Mouse (Mus musculus): ENCODE data around the gene Sgsh.

DNA sequence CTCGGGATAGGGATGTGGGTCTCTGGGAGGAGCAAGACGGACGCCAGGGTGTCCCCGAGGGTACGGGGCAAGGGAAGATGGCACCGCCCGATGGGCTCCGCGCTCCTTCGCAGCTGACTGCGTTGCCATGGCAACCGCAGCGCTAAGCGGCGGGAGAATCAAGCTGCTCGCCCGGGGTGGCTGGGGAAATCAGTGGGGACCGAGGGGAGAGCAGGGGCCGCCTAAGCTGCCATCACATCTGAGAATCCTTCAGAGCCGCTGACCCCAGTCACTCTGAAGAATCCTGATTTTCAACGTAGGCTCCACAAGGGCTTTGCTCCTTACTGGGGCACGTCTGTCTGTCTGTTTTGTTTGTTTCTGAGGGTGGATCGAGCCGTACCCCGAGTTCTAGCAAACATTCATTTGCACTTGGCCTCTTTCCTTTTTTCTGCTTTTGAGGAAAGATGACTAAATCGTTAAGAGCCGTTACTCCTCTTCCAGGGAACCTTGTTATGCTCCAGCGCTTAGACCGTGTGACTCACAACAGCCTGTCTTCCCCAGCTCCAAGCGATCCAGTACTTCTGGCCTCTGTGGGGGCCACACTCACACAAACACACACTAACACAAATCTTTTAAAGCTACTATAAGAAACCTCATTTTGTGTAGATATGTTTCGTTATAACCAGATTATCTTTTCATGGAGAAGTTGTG is 54.9 kb downstream of the Sgsh start:
- no peak for TF ChIP-seq CTCF (IDR thresholded peaks at IDR 0.05; ENCODE audit: borderline replicate concordance, insufficient read depth, low read depth, low read length)
- TF ChIP-seq POLR2A (IDR thresholded peaks at IDR 0.05; ENCODE audit: borderline replicate concordance, insufficient read depth, low read length): no peak
